In the genomic region with DNA sequence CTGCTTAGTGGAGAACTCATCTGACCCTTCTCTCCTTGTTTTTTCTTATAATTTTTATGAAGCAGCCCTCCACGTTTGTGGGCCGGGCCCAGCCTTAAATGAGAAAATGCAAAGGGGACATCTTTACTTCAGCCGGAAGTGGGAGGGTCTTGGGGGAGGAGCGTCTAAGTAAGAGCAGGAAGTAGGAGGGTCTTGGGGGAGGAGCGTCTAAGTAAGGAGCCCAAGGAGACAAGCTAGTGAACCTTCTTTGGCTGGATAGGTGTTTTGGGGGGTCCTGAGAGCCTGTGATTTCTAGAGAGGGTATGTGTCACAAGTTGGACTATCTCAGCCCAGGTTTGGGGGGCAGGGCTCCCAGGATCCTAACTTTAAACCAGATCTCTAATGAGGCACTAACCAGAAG, we compare ENCODE assay signal across 22 mouse cellular contexts. TPM values are rescaled to one million over a fixed set of nuclear protein-coding genes. Genes with fewer than 3 reads are reported as not detected.
DNase-seq lines count a peak whose midpoint lies in the region; ATAC-seq and TF ChIP-seq lines count a peak whose summit lies in the region.
"Had no signal": no experiment of that assay in that cellular context is flagged by ENCODE, and none has a peak within 500 bp of the region (broad histone marks: within the 10 kb centered on the region; RNA-seq: fewer than 3 reads in every experiment).

No protein-coding gene starts in this region.

- intact Hi-C loops in left cerebral cortex, postnatal 14 days (cut with DNase I): no loop called here

- H3K9me3 ChIP-seq in ES-E14 (ENCODE audit: control insufficient read depth, insufficient read depth, low read depth, low read length): no peaks in the 10 kb centered on the region
- no peaks in the 10 kb centered on the region for H3K9me3 ChIP-seq in midbrain, embryonic 15.5 days
- H3K9me3 ChIP-seq in kidney, embryonic 16.5 days (ENCODE audit: low read length): no peaks in the 10 kb centered on the region
- H3K9me3 ChIP-seq: embryonic facial prominence, embryonic 10.5 days; heart, embryonic 10.5 days; hindbrain, embryonic 12.5 days had no signal

- H3K36me3 ChIP-seq in ES-E14 (ENCODE audit: control insufficient read depth, insufficient read depth, low read length, poor library complexity, severe bottlenecking): peaks cover 2% of the 10 kb centered on the region; the same call in 1 of the 2 replicates
- H3K36me3 ChIP-seq in midbrain, embryonic 15.5 days (replicated peaks): peaks cover 14% of the 10 kb centered on the region; the same call in 1 of the 2 replicates
- H3K36me3 ChIP-seq in kidney, embryonic 16.5 days (ENCODE audit: insufficient read depth, low read length): no peaks in the 10 kb centered on the region
- H3K36me3 ChIP-seq: heart, embryonic 10.5 days had no signal

- no peak overlapping the region for H3K4me2 ChIP-seq in midbrain, embryonic 15.5 days
- H3K4me2 ChIP-seq in kidney, embryonic 16.5 days (replicated peaks; ENCODE audit: low read depth, low read length): no peak overlapping the region
- H3K4me2 ChIP-seq: hindbrain, embryonic 12.5 days had no signal

- peak; percentile 26 for DNase-seq in thymus, postnatal 0 days (ENCODE audit: low spot score)
- no peak for DNase-seq in thymus, postnatal 10 days (ENCODE audit: low spot score in 2 of 2)
- DNase-seq in ES-E14 (ENCODE audit: low read depth, low spot score) (peak; percentile 80), ZHBTc4 (ENCODE audit: low read depth, low spot score) (peak; percentile 91)
- no peak for DNase-seq in left cerebral cortex, postnatal 14 days (ENCODE audit: low spot score in 2 of 2)
- DNase-seq: adrenal gland, adult 2 months; adrenal gland, postnatal 36 days; gastrocnemius, postnatal 36 days; heart, adult 11 months; heart, postnatal 10 days; heart, postnatal 4 days had no signal

- in situ Hi-C loops in ES-E14 (cut with MboI; ENCODE audit: low sequenced_read_pairs in 2 of 2, unreplicated experiment in 2 of 2): no loop called here

- H3K9ac ChIP-seq in ES-E14 (ENCODE audit: insufficient read depth, low read depth, low read length, poor library complexity, severe bottlenecking): peak overlapping the region; percentile 42; the same call in 1 of the 2 replicates
- no peak overlapping the region for H3K9ac ChIP-seq in midbrain, embryonic 15.5 days
- H3K9ac ChIP-seq in kidney, embryonic 16.5 days (replicated peaks; ENCODE audit: low read length): no peak overlapping the region
- H3K9ac ChIP-seq: hindbrain, embryonic 12.5 days had no signal

- no peaks in the 10 kb centered on the region for H3K27me3 ChIP-seq in midbrain, embryonic 15.5 days (replicated peaks)
- peaks cover 10% of the 10 kb centered on the region; the same call in 1 of the 2 replicates for H3K27me3 ChIP-seq in kidney, embryonic 16.5 days (ENCODE audit: insufficient read depth, low read length)
- H3K27me3 ChIP-seq: hindbrain, embryonic 12.5 days had no signal

- H3K4me3 ChIP-seq in ES-E14 (ENCODE audit: insufficient read depth in 1 of 2, low read depth in 1 of 2, low read length in 2 of 2, poor library complexity in 1 of 2, severe bottlenecking in 1 of 2): peak overlapping the region; percentile 12 to 62
- H3K4me3 ChIP-seq in midbrain, embryonic 15.5 days: no peak overlapping the region
- H3K4me3 ChIP-seq in kidney, embryonic 16.5 days (ENCODE audit: low read length): no peak overlapping the region
- H3K4me3 ChIP-seq: embryonic facial prominence, embryonic 10.5 days; heart, embryonic 10.5 days; hindbrain, embryonic 12.5 days had no signal

- WGBS in midbrain, embryonic 15.5 days: 57% methylated on average over 5 of the region's 5 CpGs
- WGBS in kidney, embryonic 16.5 days: 62% methylated on average over 5 of the region's 5 CpGs

- peak overlapping the region; percentile 35; the same call in 1 of the 2 replicates for H3K27ac ChIP-seq in ES-E14 (ENCODE audit: insufficient read depth, low read depth, low read length, poor library complexity, severe bottlenecking)
- H3K27ac ChIP-seq in midbrain, embryonic 15.5 days: no peak overlapping the region
- H3K27ac ChIP-seq in kidney, embryonic 16.5 days (ENCODE audit: low read length): no peak overlapping the region
- H3K27ac ChIP-seq: embryonic facial prominence, embryonic 10.5 days; heart, embryonic 10.5 days had no signal

- no peak for ATAC-seq in midbrain, embryonic 15.5 days (replicated peaks)
- no peak for ATAC-seq in kidney, embryonic 16.5 days (ENCODE audit: low FRiP score, low TSS enrichment)
- ATAC-seq: forebrain, embryonic 14.5 days; hindbrain, embryonic 16.5 days had no signal

- H3K4me1 ChIP-seq in ES-E14 (ENCODE audit: control insufficient read depth in 2 of 2, insufficient read depth in 2 of 2, low read length in 2 of 2, poor library complexity in 1 of 2): peaks cover 2 to 36% of the 10 kb centered on the region in 2 experiments; a peak in 3 of 4 replicates
- peaks cover 43% of the 10 kb centered on the region for H3K4me1 ChIP-seq in midbrain, embryonic 15.5 days
- peaks cover 10% of the 10 kb centered on the region for H3K4me1 ChIP-seq in kidney, embryonic 16.5 days (ENCODE audit: insufficient read depth, low read length)

TF ChIP-seq in ES-E14, 5 proteins besides CTCF, POLR2A, EP300 and RAD21:
- TF ChIP-seq ZNF384 (IDR thresholded peaks at IDR 0.05; ENCODE audit: low read depth, low read length) (no peak), CHD2 (IDR thresholded peaks at IDR 0.05; ENCODE audit: low read depth, low read length) (no peak), HCFC1 (IDR thresholded peaks at IDR 0.05; ENCODE audit: borderline replicate concordance, insufficient read depth, low read length) (no peak), MAFK (IDR thresholded peaks at IDR 0.05; ENCODE audit: insufficient read depth, low read depth, low read length) (no peak), ZC3H11A (IDR thresholded peaks at IDR 0.05; ENCODE audit: borderline replicate concordance, low read depth, low read length) (no peak)
TF ChIP-seq in ES-E14: peak in this region for 0.

RNA-seq across cellular contexts. Expression of gene Slc22a12, which starts 27.4 kb away (rescaled TPM):
- polyA plus RNA-seq in thymus, postnatal 0 days (2015; fragmentation: Nextera tagmentation; extraction: Ambion mirVana): not detected in 2 replicates
- total RNA-seq in ES-E14 (2012; rRNA removed): not detected in 2 replicates
- polyA plus RNA-seq in midbrain, embryonic 15.5 days (2015; fragmentation: Nextera tagmentation; extraction: Ambion mirVana): 0.17 and 0.32 TPM in 2 replicates
- total RNA-seq in left cerebral cortex, postnatal 14 days (2021): under 1 TPM; 0.20 to 0.44 TPM
- 27.4 and 27.7 TPM in 2 replicates for polyA plus RNA-seq in kidney, embryonic 16.5 days (2015; fragmentation: Nextera tagmentation; extraction: Ambion mirVana)
- total RNA-seq: gastrocnemius, adult 8-10 months; gastrocnemius, postnatal 36 days; heart, postnatal 10 days; heart, postnatal 4 days had no signal
- polyA plus RNA-seq: embryonic facial prominence, embryonic 10.5 days; embryonic facial prominence, embryonic 14.5 days; forebrain, embryonic 14.5 days; heart, embryonic 10.5 days; heart, embryonic 14.5 days; hindbrain, embryonic 12.5 days; hindbrain, embryonic 16.5 days; intestine, embryonic 14.5 days had no signal

Comparison
In these comparisons a context has a peak if more than half of its experiments do, and no peak if none do; other contexts are left out.
1. DNase-seq: peak in thymus, postnatal 0 days (single experiment), ES-E14 (single experiment) and ZHBTc4 (single experiment); none in thymus, postnatal 10 days (0 of 2) and left cerebral cortex, postnatal 14 days (0 of 2).
2. H3K4me3 ChIP-seq: peak in ES-E14 (2 of 2); none in midbrain, embryonic 15.5 days (single experiment) and kidney, embryonic 16.5 days (single experiment).
3. RNA of gene Slc22a12, which starts 27.4 kb away (polyA plus RNA-seq): 27.4 to 27.7 TPM in kidney, embryonic 16.5 days; 0.17 to 0.32 TPM in midbrain, embryonic 15.5 days and not detected in thymus, postnatal 0 days; every median in the first group is over 10 times any median in the second.